Mouse (Mus musculus) E14TG2a.4 (cell line): ENCODE data around the gene Gsto1.

Experiments
- CTCF ChIP-seq: conservative IDR thresholded peaks from 2 replicates; pipeline ENCODE4 v1.5.1; 2014; ENCODE audit warnings: low read length
- NANOG ChIP-seq: IDR thresholded peaks from 2 replicates; pipeline ENCODE4 v1.6.1; 2014; ENCODE audit warnings: borderline replicate concordance, low read length, mixed read lengths
- POU5F1 ChIP-seq: IDR thresholded peaks from 2 replicates; pipeline ENCODE4 v1.6.1; 2014; ENCODE audit warnings: low read length, borderline replicate concordance

GRCm38 (mm10) chr19:47884296-47885085 lies 29.7 kb downstream of the Gsto1 start:
- TF ChIP-seq CTCF (no peak), NANOG (no peak), POU5F1 (no peak)
